Mouse (Mus musculus) cortical plate, adult 2 months (tissue): ENCODE measurements around the gene Rap1gap.

ENCODE experiments used
- CTCF ChIP-seq: fragments of 200-500 bp; IDR thresholded peaks from 2 replicates; pipeline ENCODE4 v1.5.1; 2011; ENCODE audit warnings: mild to moderate bottlenecking, control low read depth, low read length; ENCODE audit not compliant: insufficient read depth; ENCODE audit errors: extremely low read depth
- POLR2A ChIP-seq: fragments of 200-500 bp; IDR thresholded peaks from 2 replicates; pipeline ENCODE4 v1.6.1; 2011; ENCODE audit warnings: mild to moderate bottlenecking, low read length, control low read depth; ENCODE audit not compliant: insufficient read depth; ENCODE audit errors: extremely low read depth

DNA sequence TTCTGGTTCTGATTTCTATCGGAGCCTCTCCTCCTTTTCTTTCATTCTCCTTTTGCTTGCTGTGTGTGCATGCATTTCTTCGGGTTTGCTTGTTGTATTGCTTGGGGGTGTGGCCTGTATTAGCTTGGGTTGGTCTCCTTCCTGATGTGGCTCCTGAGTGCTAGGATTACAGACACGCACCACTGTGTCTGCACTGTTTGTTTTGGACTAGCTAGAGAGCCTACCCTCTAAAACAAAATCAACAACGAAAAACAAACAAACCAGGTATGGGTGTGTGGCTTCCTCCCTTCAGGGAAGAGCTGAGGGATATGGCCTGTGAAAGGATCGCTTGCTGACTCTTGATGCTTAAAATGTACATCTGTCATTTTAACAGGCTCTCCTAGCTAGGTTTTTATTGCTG, 13.6 kb upstream of the Rap1gap start:
- TF ChIP-seq POLR2A (no peak), CTCF (no peak)
